Mouse (Mus musculus) embryonic facial prominence, embryonic 14.5 days (tissue): Measurements from ENCODE around the gene Ctdnep1. TPM values are rescaled to one million over a fixed set of nuclear protein-coding genes. Genes with fewer than 3 reads are reported as not detected.
A peak's percentile ranks its signal among the peaks of the same experiment; 100 is the strongest.

Experiments used
- ATAC-seq: fragments of 200-750 bp; cut with Nextera tagmentation; 2 replicates; pipeline ENCODE4 v1.8.0; 2017; ENCODE audit warnings: low read depth, moderate number of reproducible peaks, moderate TSS enrichment
- DNase-seq: peaks from one replicate; pipeline ENCODE4 v3.0.0-alpha.2; 2015; ENCODE audit warnings: low spot score
- H3K27ac ChIP-seq: fragments of 300-500 bp; sonication (generic); replicated peaks from 2 replicates; pipeline ENCODE4 v1.5.1; 2014; ENCODE audit warnings: low read depth, mild to moderate bottlenecking, low read length, moderate library complexity
- H3K27me3 ChIP-seq: fragments of 300-500 bp; sonication (generic); replicated peaks from 2 replicates; pipeline ENCODE4 v1.6.1; 2014; ENCODE audit warnings: low read length; ENCODE audit not compliant: control insufficient read depth, insufficient read depth
- H3K36me3 ChIP-seq: fragments of 300-500 bp; sonication (generic); 2 replicates; pipeline ENCODE4 v1.6.1; 2014; ENCODE audit warnings: low read length, mixed read lengths; ENCODE audit not compliant: control insufficient read depth, insufficient read depth
- H3K4me1 ChIP-seq: fragments of 300-500 bp; sonication (generic); 2 replicates; pipeline ENCODE4 v1.6.1; 2014; ENCODE audit warnings: antibody characterized with exemption, low read length; ENCODE audit not compliant: control insufficient read depth, insufficient read depth
- H3K4me2 ChIP-seq: fragments of 300-500 bp; sonication (generic); 2 replicates; pipeline ENCODE4 v1.6.1; 2014; ENCODE audit warnings: low read depth, mild to moderate bottlenecking, low read length, moderate library complexity, mixed read lengths
- H3K4me3 ChIP-seq: fragments of 300-500 bp; sonication (generic); 2 replicates; pipeline ENCODE4 v1.5.1; 2014; ENCODE audit warnings: low read depth, mild to moderate bottlenecking, low read length
- H3K9ac ChIP-seq: fragments of 300-500 bp; sonication (generic); 2 replicates; pipeline ENCODE4 v1.6.1; 2014; ENCODE audit warnings: low read depth, mild to moderate bottlenecking, low read length, moderate library complexity, mixed read lengths
- H3K9me3 ChIP-seq: fragments of 300-500 bp; sonication (generic); 2 replicates; pipeline ENCODE4 v1.6.1; 2016; ENCODE audit warnings: low read length; ENCODE audit not compliant: control insufficient read depth
- WGBS: fragments of 180-500 bp; shearing (Covaris S2); extraction: QIAGEN DNeasy Blood & Tissue Kit; methylation state at CpG from one replicate; pipeline ENCODE4 v1.1.7; 2014; 5-methylcytosine and 5-hydroxymethylcytosine counted together
- polyA plus RNA-seq: library from polyadenylated mRNA; unstranded; fragments of >200 nt; fragmentation: Nextera tagmentation; extraction: Ambion mirVana; gene quantifications from 2 replicates; pipeline ENCODE4 v1.2.1, GENCODE M21; 2014

Gene Ctdnep1
- polyA plus RNA-seq, 1 experiment from 2014 or later: 37.4 TPM

GRCm38 (mm10) chr11:69966860-69967517 lies 14.0 kb upstream of the Ctdnep1 start:
- Histone ChIP-seq H3K4me2 (peak overlapping the region; percentile 67), H3K9ac (peak overlapping the region; percentile 62), H3K27ac (0 out of 2 replicates have a peak overlapping the region, but pooled peaks have one; percentile 8), H3K36me3 (peaks cover 32% of the 10 kb centered on the region), H3K4me1 (peaks cover 6% of the 10 kb centered on the region; the same call in 1 of the 2 replicates), H3K27me3 (peaks cover 59% of the 10 kb centered on the region), H3K9me3 (no peaks in the 10 kb centered on the region), H3K4me3 (peak overlapping the region; percentile 45)
- ATAC-seq: no peak
- WGBS: 49% methylated on average over 13 of the region's 17 CpGs
- no peak for DNase-seq

- no peak overlapping the region for H3K4me2 ChIP-seq
- no peak overlapping the region for H3K4me3 ChIP-seq
- 85% methylated on average over 4 of the region's 4 CpGs for WGBS
- no peak for DNase-seq
- peaks cover 41% of the 10 kb centered on the region for H3K27me3 ChIP-seq
- no peak overlapping the region for H3K9ac ChIP-seq
- no peak for ATAC-seq
- no peak overlapping the region for H3K27ac ChIP-seq
- H3K4me1 ChIP-seq: peaks cover 6% of the 10 kb centered on the region; the same call in 1 of the 2 replicates
- peaks cover 44% of the 10 kb centered on the region for H3K36me3 ChIP-seq
- no peaks in the 10 kb centered on the region for H3K9me3 ChIP-seq
Measured at GRCm38 (mm10) chr11:69968793-69969192, 12.2 kb upstream of the Ctdnep1 start.

GRCm38 (mm10) chr11:69970222-69970621 lies 10.7 kb upstream of the Ctdnep1 start:
- peaks cover 26% of the 10 kb centered on the region for H3K27me3 ChIP-seq
- H3K36me3 ChIP-seq: peaks cover 57% of the 10 kb centered on the region
- H3K4me2 ChIP-seq: no peak overlapping the region
- H3K27ac ChIP-seq: no peak overlapping the region
- H3K4me1 ChIP-seq: peaks cover 6% of the 10 kb centered on the region; the same call in 1 of the 2 replicates
- no peak overlapping the region for H3K4me3 ChIP-seq
- H3K9ac ChIP-seq: 0 out of 2 replicates have a peak overlapping the region, but pooled peaks have one; percentile 6
- no peaks in the 10 kb centered on the region for H3K9me3 ChIP-seq
- WGBS: 69% methylated on average over 6 of the region's 6 CpGs
- no peak for ATAC-seq
- DNase-seq: no peak

- H3K4me3 ChIP-seq: no peak overlapping the region
- H3K27ac ChIP-seq: no peak overlapping the region
- DNase-seq (no peak), ATAC-seq (no peak)
- no peaks in the 10 kb centered on the region for H3K9me3 ChIP-seq
- peaks cover 63% of the 10 kb centered on the region for H3K36me3 ChIP-seq
- H3K27me3 ChIP-seq: peaks cover 21% of the 10 kb centered on the region
- 70% methylated on average over 3 of the region's 3 CpGs for WGBS
- no peak overlapping the region for H3K4me2 ChIP-seq
- H3K9ac ChIP-seq: no peak overlapping the region
- peaks cover 6% of the 10 kb centered on the region; the same call in 1 of the 2 replicates for H3K4me1 ChIP-seq
Measured at GRCm38 (mm10) chr11:69970775-69971174, 10.2 kb upstream of the Ctdnep1 start.

GRCm38 (mm10) chr11:69974907-69975306 lies 6.0 kb upstream of the Ctdnep1 start:
- no peak for ATAC-seq
- peaks cover 71% of the 10 kb centered on the region for H3K36me3 ChIP-seq

GRCm38 (mm10) chr11:69976271-69976670 lies 4.7 kb upstream of the Ctdnep1 start:
- no peak for ATAC-seq
- Histone ChIP-seq H3K36me3 (peaks cover 62% of the 10 kb centered on the region), H3K27ac (no peak overlapping the region), H3K4me1 (peaks cover 4% of the 10 kb centered on the region; the same call in 1 of the 2 replicates), H3K4me3 (no peak overlapping the region), H3K9me3 (no peaks in the 10 kb centered on the region), H3K9ac (no peak overlapping the region), H3K4me2 (no peak overlapping the region), H3K27me3 (no peaks in the 10 kb centered on the region)
- DNase-seq: no peak
- 83% methylated on average over 4 of the region's 4 CpGs for WGBS

More at GRCm38 (mm10) chr11:69974907-69975306, 6.0 kb upstream of the Ctdnep1 start:
- no peak for DNase-seq
- Histone ChIP-seq H3K9ac (no peak overlapping the region), H3K27ac (no peak overlapping the region), H3K4me3 (no peak overlapping the region), H3K4me2 (no peak overlapping the region), H3K27me3 (no peaks in the 10 kb centered on the region), H3K9me3 (no peaks in the 10 kb centered on the region), H3K4me1 (peaks cover 4% of the 10 kb centered on the region; the same call in 1 of the 2 replicates)
- 94% methylated on average over 2 of the region's 2 CpGs for WGBS

GRCm38 (mm10) chr11:69979827-69980195 lies 1.1 kb upstream of the Ctdnep1 start:
- Histone ChIP-seq H3K4me2 (peak overlapping the region; percentile 60), H3K36me3 (peaks cover 50% of the 10 kb centered on the region), H3K27me3 (no peaks in the 10 kb centered on the region), H3K4me1 (peaks cover 17% of the 10 kb centered on the region), H3K9me3 (no peaks in the 10 kb centered on the region), H3K4me3 (peak overlapping the region; percentile 99), H3K9ac (peak overlapping the region; percentile 98), H3K27ac (peak overlapping the region; percentile 99)
- WGBS: 2% methylated on average over 16 of the region's 16 CpGs
- no peak for DNase-seq
- no peak for ATAC-seq

- ATAC-seq (peak; percentile 95), DNase-seq (peak; percentile 99)
- WGBS: 0% methylated on average over 30 of the region's 60 CpGs
- H3K4me2 ChIP-seq: peak overlapping the region; percentile 60
- H3K9me3 ChIP-seq: no peaks in the 10 kb centered on the region
- peaks cover 17% of the 10 kb centered on the region for H3K4me1 ChIP-seq
- peak overlapping the region; percentile 98 for H3K9ac ChIP-seq
- no peaks in the 10 kb centered on the region for H3K27me3 ChIP-seq
- H3K4me3 ChIP-seq: peak overlapping the region; percentile 99
- H3K36me3 ChIP-seq: peaks cover 50% of the 10 kb centered on the region
- peak overlapping the region; percentile 99 for H3K27ac ChIP-seq
Measured at GRCm38 (mm10) chr11:69980196-69981140, 488 bp upstream of the Ctdnep1 start.
